Comparison of ENCODE assay signal across 8 mouse cellular contexts in the genomic region with DNA sequence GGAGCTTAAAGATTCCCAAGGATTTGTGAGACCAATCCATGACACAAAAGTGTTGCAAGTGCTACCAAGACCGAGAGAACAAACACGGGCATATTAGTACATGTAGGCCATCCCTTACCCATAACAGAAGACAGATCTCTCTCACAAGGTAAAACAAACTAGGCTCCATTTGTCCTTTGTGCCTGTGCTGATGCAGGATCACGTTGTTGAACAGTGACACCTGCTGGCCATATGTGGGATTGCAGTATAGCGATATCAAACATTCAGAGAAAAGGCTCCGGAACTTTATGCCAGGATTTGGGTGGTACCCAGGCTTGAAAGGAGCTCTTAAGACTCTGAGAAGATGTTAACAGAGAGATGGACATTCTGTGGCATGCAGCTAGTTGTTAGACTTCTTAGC. TPM values are rescaled to one million over a fixed set of nuclear protein-coding genes. Genes with fewer than 3 reads are reported as not detected.
DNase-seq lines count a peak whose midpoint lies in the region; ATAC-seq and TF ChIP-seq lines count a peak whose summit lies in the region.

No protein-coding gene starts in this region.

- H3K9ac ChIP-seq in forebrain, embryonic 11.5 days (ENCODE audit: low read length): no peak overlapping the region
- no peak overlapping the region for H3K9ac ChIP-seq in forebrain, embryonic 15.5 days (replicated peaks)
- H3K9ac ChIP-seq in ES-E14 (ENCODE audit: insufficient read depth, low read depth, low read length, poor library complexity, severe bottlenecking): no peak overlapping the region
- H3K9ac ChIP-seq in midbrain, postnatal 0 days (replicated peaks; ENCODE audit: low read length, poor library complexity, severe bottlenecking): no peak overlapping the region

- H3K9me3 ChIP-seq in forebrain, embryonic 11.5 days (ENCODE audit: control insufficient read depth, low read length): no peaks in the 10 kb centered on the region; the same call in 1 of the 2 replicates
- no peaks in the 10 kb centered on the region for H3K9me3 ChIP-seq in forebrain, embryonic 15.5 days
- no peaks in the 10 kb centered on the region for H3K9me3 ChIP-seq in ES-E14 (ENCODE audit: control insufficient read depth, insufficient read depth, low read depth, low read length)
- H3K9me3 ChIP-seq in midbrain, postnatal 0 days (ENCODE audit: low read length): no peaks in the 10 kb centered on the region

- DNase-seq in forebrain, embryonic 11.5 days (ENCODE audit: low spot score): peak; percentile 86
- DNase-seq in ES-E14 (ENCODE audit: low read depth, low spot score): peak; percentile 77
- peak; percentile 74 to 85 for DNase-seq in cerebellum, adult 18-20 months
- DNase-seq in gastrocnemius, postnatal 14 days: peak; percentile 71
- peak; percentile 72 to 74 for DNase-seq in layer of hippocampus, postnatal 36 days
- peak; percentile 87 for DNase-seq in midbrain, postnatal 0 days (ENCODE audit: low spot score)
- peak; percentile 90 for DNase-seq in testis, postnatal 10 days (ENCODE audit: low spot score)

- in situ Hi-C loops in ES-E14 (cut with MboI; ENCODE audit: low sequenced_read_pairs in 2 of 2, unreplicated experiment in 2 of 2): no loop called here

- peaks cover 25% of the 10 kb centered on the region for H3K27me3 ChIP-seq in forebrain, embryonic 11.5 days (ENCODE audit: control insufficient read depth, insufficient read depth, low read length)
- H3K27me3 ChIP-seq in forebrain, embryonic 15.5 days: peaks cover 25% of the 10 kb centered on the region
- peaks cover 17% of the 10 kb centered on the region; the same call in 1 of the 2 replicates for H3K27me3 ChIP-seq in midbrain, postnatal 0 days (ENCODE audit: insufficient read depth, low read length)

- peak; percentile 100 for TF ChIP-seq CTCF in midbrain, postnatal 0 days (IDR thresholded peaks at IDR 0.05)

- no peak overlapping the region for H3K4me3 ChIP-seq in forebrain, embryonic 11.5 days (ENCODE audit: low read depth, low read length)
- H3K4me3 ChIP-seq in forebrain, embryonic 15.5 days: no peak overlapping the region
- no peak overlapping the region for H3K4me3 ChIP-seq in ES-E14 (ENCODE audit: insufficient read depth in 1 of 2, low read depth in 1 of 2, low read length in 2 of 2, poor library complexity in 1 of 2, severe bottlenecking in 1 of 2)
- no peak overlapping the region for H3K4me3 ChIP-seq in midbrain, postnatal 0 days (ENCODE audit: low read depth, low read length)

- H3K27ac ChIP-seq in forebrain, embryonic 11.5 days (ENCODE audit: low read depth, low read length): no peak overlapping the region
- no peak overlapping the region for H3K27ac ChIP-seq in forebrain, embryonic 15.5 days (replicated peaks)
- no peak overlapping the region for H3K27ac ChIP-seq in ES-E14 (ENCODE audit: insufficient read depth, low read depth, low read length, poor library complexity, severe bottlenecking)
- H3K27ac ChIP-seq in midbrain, postnatal 0 days (ENCODE audit: low read depth, low read length): no peak overlapping the region

- WGBS in forebrain, embryonic 11.5 days: 6% methylated on average over 5 of the region's 5 CpGs
- 4% methylated on average over 5 of the region's 5 CpGs for WGBS in forebrain, embryonic 15.5 days
- WGBS in midbrain, postnatal 0 days: 4% methylated on average over 5 of the region's 5 CpGs

- ATAC-seq in forebrain, embryonic 11.5 days (replicated peaks; ENCODE audit: low FRiP score): no peak
- ATAC-seq in forebrain, embryonic 15.5 days (replicated peaks): no peak
- ATAC-seq in midbrain, postnatal 0 days (ENCODE audit: low FRiP score): no peak

- no peak overlapping the region for H3K4me2 ChIP-seq in forebrain, embryonic 11.5 days (ENCODE audit: low read depth, low read length, severe bottlenecking)
- no peak overlapping the region for H3K4me2 ChIP-seq in forebrain, embryonic 15.5 days (replicated peaks)
- no peak overlapping the region for H3K4me2 ChIP-seq in midbrain, postnatal 0 days (ENCODE audit: low read depth, low read length, poor library complexity, severe bottlenecking)

- intact Hi-C loops in gastrocnemius, postnatal 14 days (cut with DNase I; ENCODE audit: low total_unique reads): loop anchor here (2.0 to 5.0 kb wide), 2 partner anchors 121 to 152 kb away; no protein-coding TSS in a partner anchor

- H3K36me3 ChIP-seq in forebrain, embryonic 11.5 days (ENCODE audit: control insufficient read depth, insufficient read depth, low read length): no peaks in the 10 kb centered on the region
- no peaks in the 10 kb centered on the region for H3K36me3 ChIP-seq in forebrain, embryonic 15.5 days
- no peaks in the 10 kb centered on the region for H3K36me3 ChIP-seq in ES-E14 (ENCODE audit: control insufficient read depth, insufficient read depth, low read length, poor library complexity, severe bottlenecking)
- no peaks in the 10 kb centered on the region for H3K36me3 ChIP-seq in midbrain, postnatal 0 days (ENCODE audit: insufficient read depth, low read length)

- 0 out of 2 replicates have a peak, but pooled peaks cover 2% of the 10 kb centered on the region for H3K4me1 ChIP-seq in forebrain, embryonic 11.5 days (replicated peaks; ENCODE audit: control insufficient read depth, insufficient read depth, low read length)
- H3K4me1 ChIP-seq in forebrain, embryonic 15.5 days: peaks cover 13% of the 10 kb centered on the region
- peaks cover 4 to 5% of the 10 kb centered on the region in 2 experiments; a peak in 3 of 4 replicates for H3K4me1 ChIP-seq in ES-E14 (ENCODE audit: control insufficient read depth in 2 of 2, insufficient read depth in 2 of 2, low read length in 2 of 2, poor library complexity in 1 of 2)
- no peaks in the 10 kb centered on the region for H3K4me1 ChIP-seq in midbrain, postnatal 0 days (ENCODE audit: insufficient read depth, low read length)

TF ChIP-seq in ES-E14, 5 proteins besides CTCF, POLR2A, EP300 and RAD21:
- TF ChIP-seq MAFK (IDR thresholded peaks at IDR 0.05; ENCODE audit: insufficient read depth, low read depth, low read length) (no peak; the same call in 1 of the 2 replicates), ZC3H11A (IDR thresholded peaks at IDR 0.05; ENCODE audit: borderline replicate concordance, low read depth, low read length) (peak; percentile 91), ZNF384 (IDR thresholded peaks at IDR 0.05; ENCODE audit: low read depth, low read length) (no peak), HCFC1 (IDR thresholded peaks at IDR 0.05; ENCODE audit: borderline replicate concordance, insufficient read depth, low read length) (no peak), CHD2 (IDR thresholded peaks at IDR 0.05; ENCODE audit: low read depth, low read length) (no peak)

RNA-seq across cellular contexts. Expression of a gene that starts 3.7 kb away (rescaled TPM):
- 7.5 and 7.8 TPM in 2 replicates for polyA plus RNA-seq in forebrain, embryonic 11.5 days (2014; fragmentation: Nextera tagmentation; extraction: Ambion mirVana)
- 6.0 and 6.8 TPM in 2 replicates for polyA plus RNA-seq in forebrain, embryonic 15.5 days (2015; fragmentation: Nextera tagmentation; extraction: Ambion mirVana)
- 11.2 and 12.0 TPM in 2 replicates for total RNA-seq in ES-E14 (2012; rRNA removed)
- total RNA-seq in gastrocnemius, postnatal 14 days (2021): 10 to 100 TPM; 12.9 to 20.1 TPM
- 10 to 100 TPM; 24.1 to 34.9 TPM for total RNA-seq in layer of hippocampus, postnatal 36 days (2021)
- 6.2 and 13.6 TPM in 2 replicates for total RNA-seq in midbrain, postnatal 0 days (2014; rRNA removed)
- 4.4 and 4.7 TPM in 2 replicates for polyA plus RNA-seq in midbrain, postnatal 0 days (2015; fragmentation: Nextera tagmentation; extraction: Ambion mirVana)

RNA-seq across cellular contexts. Expression of a gene that starts 50.3 kb away (rescaled TPM):
- polyA plus RNA-seq in forebrain, embryonic 11.5 days (2014; fragmentation: Nextera tagmentation; extraction: Ambion mirVana): 2.1 and 2.5 TPM in 2 replicates
- polyA plus RNA-seq in forebrain, embryonic 15.5 days (2015; fragmentation: Nextera tagmentation; extraction: Ambion mirVana): 1.2 and 1.5 TPM in 2 replicates
- 17.6 and 19.0 TPM in 2 replicates for total RNA-seq in ES-E14 (2012; rRNA removed)
- total RNA-seq in gastrocnemius, postnatal 14 days (2021): 10 to 100 TPM; 48.5 to 62.8 TPM
- 1 to 10 TPM; 7.2 to 10.0 TPM for total RNA-seq in layer of hippocampus, postnatal 36 days (2021)
- total RNA-seq in midbrain, postnatal 0 days (2014; rRNA removed): 12.6 and 13.6 TPM in 2 replicates
- polyA plus RNA-seq in midbrain, postnatal 0 days (2015; fragmentation: Nextera tagmentation; extraction: Ambion mirVana): 3.2 and 3.7 TPM in 2 replicates
